ENCODE assay signal across 8 mouse cellular contexts in genomic region chr11:24305145-24305553, GRCm38 (mm10).
A peak's percentile ranks its signal among the peaks of the same experiment; 100 is the strongest.
DNase-seq lines count a peak whose midpoint lies in the region; ATAC-seq lines count a peak whose summit lies in the region.

No protein-coding gene starts in this region.

- peak overlapping the region; percentile 21; the same call in 1 of the 2 replicates for H3K9ac ChIP-seq in hindbrain, embryonic 14.5 days

- WGBS in hindbrain, embryonic 14.5 days = under 1% methylated on average over 17 of the region's 17 CpGs

- H3K4me2 ChIP-seq in hindbrain, embryonic 14.5 days (replicated peaks) = peak overlapping the region; percentile 46

- H3K36me3 ChIP-seq in hindbrain, embryonic 14.5 days (replicated peaks; ENCODE audit: control insufficient read depth, insufficient read depth) = no peaks in the 10 kb centered on the region

- 0 out of 2 replicates have a peak, but pooled peaks cover 6% of the 10 kb centered on the region for H3K27me3 ChIP-seq in hindbrain, embryonic 14.5 days (ENCODE audit: control insufficient read depth, insufficient read depth, low read length)

- H3K9me3 ChIP-seq in hindbrain, embryonic 14.5 days (ENCODE audit: control insufficient read depth, low read length) = no peaks in the 10 kb centered on the region

- peak overlapping the region; percentile 8 for H3K4me3 ChIP-seq in hindbrain, embryonic 14.5 days (replicated peaks; ENCODE audit: low read length)

- peak; percentile 80 for ATAC-seq in hindbrain, embryonic 14.5 days (ENCODE audit: low FRiP score)
- ATAC-seq in megakaryocyte progenitor cell, adult 5-6 weeks (replicated peaks; ENCODE audit: poor library complexity) = peak; percentile 55
- no peak for ATAC-seq in CD4-positive, CD25-positive, alpha-beta regulatory T cell, adult 4 months

- H3K27ac ChIP-seq in hindbrain, embryonic 14.5 days = no peak overlapping the region

- peak; percentile 82 for DNase-seq in heart, adult 11 months
- no peak for DNase-seq in heart, adult 8-10 months (ENCODE audit: low spot score)
- peak; percentile 57 for DNase-seq in thymus, postnatal 4 days
- no peak for DNase-seq in thymus, postnatal 0 days (ENCODE audit: low spot score)
- peak; percentile 72 for DNase-seq in hindbrain, embryonic 14.5 days (ENCODE audit: low spot score)
- peak; percentile 14 for DNase-seq in testis, postnatal 14 days (ENCODE audit: low spot score)

- H3K4me1 ChIP-seq in hindbrain, embryonic 14.5 days (replicated peaks; ENCODE audit: control insufficient read depth, insufficient read depth, low read length) = peaks cover 10% of the 10 kb centered on the region; the same call in 1 of the 2 replicates

Comparison
In these comparisons a context has a peak if more than half of its experiments do, and no peak if none do; other contexts are left out.
1. DNase-seq: peak in heart, adult 11 months (single experiment), thymus, postnatal 4 days (single experiment), hindbrain, embryonic 14.5 days (single experiment) and testis, postnatal 14 days (single experiment); none in heart, adult 8-10 months (single experiment) and thymus, postnatal 0 days (single experiment).